Mouse (Mus musculus): ENCODE measurements around the gene Gm9639. TPM values are rescaled to one million over a fixed set of nuclear protein-coding genes. Genes with fewer than 3 reads are reported as not detected.
"Not testable (repeated sequence)": the region's sequence is repeated elsewhere in the genome, so short reads cannot be mapped to it uniquely, and the experiment has no call there.

The Gm9639 gene
- polyA plus RNA-seq, 1 experiment from 2014 or later: not detected

- H3K9ac ChIP-seq; H3K9me3 ChIP-seq; H3K36me3 ChIP-seq (replicated peaks); H3K27me3 ChIP-seq (replicated peaks); H3K27ac ChIP-seq; H3K4me3 ChIP-seq; ATAC-seq (replicated peaks); H3K4me1 ChIP-seq; H3K4me2 ChIP-seq: not testable (repeated sequence)
- 68% methylated on average over 1 of the region's 1 CpGs for WGBS
These were observed 44.2 kb downstream of the Gm9639 start for GRCm38 (mm10) chr10:77750686-77751085.

Other genes starting within 250 kb of the Gm9639 start
- gene Pttg1ip, start 213.4 kb downstream of the Gm9639 start, polyA plus RNA-seq (2015; fragmentation: Nextera tagmentation; extraction: Ambion mirVana): 68.6 and 72.0 TPM in 2 replicates
- 308 and 325 TPM in 2 replicates for gene Sumo3, start 189.0 kb downstream of the Gm9639 start, polyA plus RNA-seq (2015; fragmentation: Nextera tagmentation; extraction: Ambion mirVana)
- gene Gm49325, start 188.9 kb downstream of the Gm9639 start, polyA plus RNA-seq (2015; fragmentation: Nextera tagmentation; extraction: Ambion mirVana): 2.5 TPM in 1 of 2 replicates, not detected in the other
- gene Ube2g2, start 172.8 kb downstream of the Gm9639 start, polyA plus RNA-seq (2015; fragmentation: Nextera tagmentation; extraction: Ambion mirVana): 91.1 and 97.2 TPM in 2 replicates
- 1.5 and 1.7 TPM in 2 replicates for gene Tspear, start 108.5 kb downstream of the Gm9639 start, polyA plus RNA-seq (2015; fragmentation: Nextera tagmentation; extraction: Ambion mirVana)
- not detected in 2 replicates for gene Gm19402, start 104.3 kb downstream of the Gm9639 start, polyA plus RNA-seq (2015; fragmentation: Nextera tagmentation; extraction: Ambion mirVana)
- not detected in 2 replicates for gene Gm9508, start 97.8 kb downstream of the Gm9639 start, polyA plus RNA-seq (2015; fragmentation: Nextera tagmentation; extraction: Ambion mirVana)
- not detected in 2 replicates for gene Gm10272, start 88.5 kb downstream of the Gm9639 start, polyA plus RNA-seq (2015; fragmentation: Nextera tagmentation; extraction: Ambion mirVana)
- gene Gm10024, start 83.6 kb downstream of the Gm9639 start, polyA plus RNA-seq (2015; fragmentation: Nextera tagmentation; extraction: Ambion mirVana): not detected in 2 replicates
- not detected in 2 replicates for gene Gm10142, start 79.3 kb downstream of the Gm9639 start, polyA plus RNA-seq (2015; fragmentation: Nextera tagmentation; extraction: Ambion mirVana)
- gene Krtap12-1, start 74.5 kb downstream of the Gm9639 start, polyA plus RNA-seq (2015; fragmentation: Nextera tagmentation; extraction: Ambion mirVana): not detected in 2 replicates
- gene Gm10100, start 68.6 kb downstream of the Gm9639 start, polyA plus RNA-seq (2015; fragmentation: Nextera tagmentation; extraction: Ambion mirVana): not detected in 2 replicates
- not detected in 2 replicates for gene Gm18596, start 52.4 kb downstream of the Gm9639 start, polyA plus RNA-seq (2015; fragmentation: Nextera tagmentation; extraction: Ambion mirVana)
- not detected in 2 replicates for gene Gm9736, start 43.7 kb downstream of the Gm9639 start, polyA plus RNA-seq (2015; fragmentation: Nextera tagmentation; extraction: Ambion mirVana)
- not detected in 2 replicates for gene Gm3233, start 35.4 kb downstream of the Gm9639 start, polyA plus RNA-seq (2015; fragmentation: Nextera tagmentation; extraction: Ambion mirVana)
- gene Gm3238, start 23.8 kb downstream of the Gm9639 start, polyA plus RNA-seq (2015; fragmentation: Nextera tagmentation; extraction: Ambion mirVana): not detected in 2 replicates
- gene Gm7138, start 18.1 kb downstream of the Gm9639 start, polyA plus RNA-seq (2015; fragmentation: Nextera tagmentation; extraction: Ambion mirVana): not detected in 2 replicates
- gene Gm3250, start 12.5 kb downstream of the Gm9639 start, polyA plus RNA-seq (2015; fragmentation: Nextera tagmentation; extraction: Ambion mirVana): not detected in 2 replicates
- not detected in 2 replicates for gene Gm7137, start 6.9 kb downstream of the Gm9639 start, polyA plus RNA-seq (2015; fragmentation: Nextera tagmentation; extraction: Ambion mirVana)
- not detected in 2 replicates for gene Gm19668, start 4.1 kb upstream of the Gm9639 start, polyA plus RNA-seq (2015; fragmentation: Nextera tagmentation; extraction: Ambion mirVana)
- gene Gm9507, start 16.8 kb upstream of the Gm9639 start, polyA plus RNA-seq (2015; fragmentation: Nextera tagmentation; extraction: Ambion mirVana): not detected in 2 replicates
- gene Gm2696, start 19.6 kb upstream of the Gm9639 start, polyA plus RNA-seq (2015; fragmentation: Nextera tagmentation; extraction: Ambion mirVana): not detected in 2 replicates
- gene Krtap10-4, start 32.0 kb upstream of the Gm9639 start, polyA plus RNA-seq (2015; fragmentation: Nextera tagmentation; extraction: Ambion mirVana): not detected in 2 replicates
- not detected in 2 replicates for gene Krtap10-10, start 40.9 kb upstream of the Gm9639 start, polyA plus RNA-seq (2015; fragmentation: Nextera tagmentation; extraction: Ambion mirVana)
- not detected in 2 replicates for gene Gm36176, start 51.7 kb upstream of the Gm9639 start, polyA plus RNA-seq (2015; fragmentation: Nextera tagmentation; extraction: Ambion mirVana)
- not detected in 2 replicates for gene Gm10318, start 57.8 kb upstream of the Gm9639 start, polyA plus RNA-seq (2015; fragmentation: Nextera tagmentation; extraction: Ambion mirVana)
- gene Gm3285, start 66.9 kb upstream of the Gm9639 start, polyA plus RNA-seq (2015; fragmentation: Nextera tagmentation; extraction: Ambion mirVana): not detected in 2 replicates
- 24.2 and 24.3 TPM in 2 replicates for gene Lrrc3, start 107.5 kb upstream of the Gm9639 start, polyA plus RNA-seq (2015; fragmentation: Nextera tagmentation; extraction: Ambion mirVana)
- gene Trpm2, start 175.5 kb upstream of the Gm9639 start, polyA plus RNA-seq (2015; fragmentation: Nextera tagmentation; extraction: Ambion mirVana): 3.7 and 6.1 TPM in 2 replicates
- gene 1810043G02Rik, start 183.4 kb upstream of the Gm9639 start, polyA plus RNA-seq (2015; fragmentation: Nextera tagmentation; extraction: Ambion mirVana): 48.3 and 49.5 TPM in 2 replicates
- 127 and 128 TPM in 2 replicates for gene Pfkl, start 215.0 kb upstream of the Gm9639 start, polyA plus RNA-seq (2015; fragmentation: Nextera tagmentation; extraction: Ambion mirVana)
- not detected in 2 replicates for gene Dnmt3l, start 246.9 kb upstream of the Gm9639 start, polyA plus RNA-seq (2015; fragmentation: Nextera tagmentation; extraction: Ambion mirVana)
- 0.06 and 0.37 TPM in 2 replicates for gene Aire, start 248.5 kb upstream of the Gm9639 start, polyA plus RNA-seq (2015; fragmentation: Nextera tagmentation; extraction: Ambion mirVana)